Mouse (Mus musculus): Measurements from ENCODE around the gene Ltbp3.
A peak's percentile ranks its signal among the peaks of the same experiment; 100 is the strongest.
"Not testable (repeated sequence)": the region's sequence is repeated elsewhere in the genome, so short reads cannot be mapped to it uniquely, and the experiment has no call there.

Gene Ltbp3

DNA sequence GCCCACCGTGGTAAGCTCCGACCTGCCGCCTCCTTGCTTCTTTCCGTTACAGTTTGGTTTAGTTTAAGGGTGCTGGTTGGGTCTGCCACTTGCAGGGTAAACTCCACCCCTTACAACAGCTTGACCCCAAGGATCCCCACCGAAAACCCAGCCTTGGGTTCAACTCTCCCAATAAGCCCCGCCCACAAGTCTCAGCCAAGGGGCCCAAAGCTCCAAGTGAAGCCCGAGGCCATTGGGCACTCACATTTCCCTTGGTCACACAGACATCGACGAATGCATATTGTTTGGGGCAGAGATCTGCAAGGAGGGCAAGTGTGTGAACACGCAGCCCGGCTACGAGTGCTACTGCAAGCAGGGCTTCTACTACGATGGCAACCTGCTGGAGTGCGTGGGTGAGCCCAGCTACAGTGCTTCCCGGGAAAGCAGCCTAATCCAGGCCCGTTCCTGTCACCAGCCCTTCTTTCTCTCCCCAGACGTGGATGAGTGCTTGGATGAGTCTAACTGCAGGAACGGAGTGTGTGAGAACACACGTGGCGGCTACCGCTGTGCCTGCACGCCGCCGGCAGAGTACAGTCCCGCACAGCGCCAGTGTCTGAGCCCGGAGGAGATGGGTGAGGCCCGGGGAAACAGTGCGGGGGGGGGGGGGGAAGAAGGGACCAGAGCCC lies 15.7 kb downstream of the Ltbp3 start:
- no peak for DNase-seq

DNA sequence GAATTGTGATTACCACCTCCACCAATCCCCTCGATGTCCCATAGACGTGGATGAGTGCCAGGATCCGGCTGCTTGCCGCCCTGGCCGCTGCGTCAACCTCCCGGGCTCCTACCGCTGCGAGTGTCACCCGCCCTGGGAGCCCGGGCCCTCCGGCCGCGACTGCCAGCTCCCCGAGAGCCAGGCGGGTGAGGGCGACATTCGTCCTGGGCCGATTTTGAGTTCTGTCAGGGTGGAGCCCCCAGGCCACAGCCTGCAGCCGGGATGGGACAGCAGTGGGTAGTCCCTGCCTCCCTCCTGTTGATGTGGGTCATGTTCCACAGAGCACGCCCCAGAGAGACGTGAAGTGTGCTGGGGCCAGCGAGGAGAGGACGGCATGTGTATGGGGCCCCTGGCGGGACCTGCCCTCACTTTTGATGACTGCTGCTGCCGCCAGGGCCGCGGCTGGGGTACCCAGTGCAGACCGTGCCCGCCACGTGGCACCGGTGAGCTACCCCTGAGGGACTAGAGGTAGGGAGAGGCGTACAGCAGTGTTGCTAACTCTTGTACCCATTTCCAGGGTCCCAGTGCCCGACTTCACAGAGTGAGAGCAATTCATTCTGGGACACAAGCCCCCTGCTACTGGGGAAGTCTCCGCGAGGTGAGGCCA lies 16.4 kb downstream of the Ltbp3 start:
- DNase-seq = no peak

DNA sequence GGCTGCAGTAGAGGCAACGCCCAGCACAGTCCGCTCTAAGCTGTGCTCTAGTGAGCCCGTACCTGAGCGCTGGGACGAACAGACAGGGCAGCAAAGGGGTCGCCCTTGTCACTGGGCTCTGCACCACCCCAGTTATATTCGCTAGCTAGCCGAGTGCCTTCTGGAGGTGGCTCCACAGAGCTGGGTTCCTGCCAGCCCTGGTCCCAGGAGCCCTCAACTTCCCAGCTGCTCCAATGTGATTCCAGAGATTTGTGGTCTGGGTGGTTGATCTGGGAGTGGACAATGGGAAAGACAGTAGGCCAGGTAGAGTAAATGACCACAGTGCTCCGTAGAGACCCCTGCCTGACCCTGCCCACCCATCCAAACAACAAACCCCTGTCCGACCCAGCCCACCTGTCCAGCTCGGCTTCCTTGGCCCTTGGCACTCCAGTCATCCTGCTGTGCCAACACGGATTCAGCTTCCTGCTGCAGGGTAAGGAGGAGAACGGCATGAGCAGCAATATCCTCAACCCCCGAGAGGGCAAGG lies 18.2 kb downstream of the Ltbp3 start:
- DNase-seq = no peak

DNA sequence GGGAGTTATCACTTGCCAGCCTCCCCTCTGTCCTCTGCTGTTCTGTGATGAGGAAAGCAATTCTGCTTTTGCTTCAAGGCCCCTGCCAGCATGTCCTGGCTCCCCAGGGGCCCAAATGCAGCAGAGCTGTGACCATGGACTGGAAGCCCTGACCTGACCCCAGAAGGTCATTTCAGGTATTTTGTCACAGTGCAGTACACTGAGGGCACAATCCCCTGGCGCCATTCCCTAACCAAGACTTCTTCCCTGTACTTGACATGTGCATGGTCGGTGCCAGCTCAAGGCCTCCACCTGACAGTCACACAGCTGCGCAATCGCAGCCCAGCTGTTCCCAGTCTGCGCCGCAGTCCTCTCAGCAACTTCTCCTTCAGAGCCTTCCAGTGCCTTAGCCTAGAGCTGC lies 22.5 kb downstream of the Ltbp3 start:
- no peak for DNase-seq

DNA sequence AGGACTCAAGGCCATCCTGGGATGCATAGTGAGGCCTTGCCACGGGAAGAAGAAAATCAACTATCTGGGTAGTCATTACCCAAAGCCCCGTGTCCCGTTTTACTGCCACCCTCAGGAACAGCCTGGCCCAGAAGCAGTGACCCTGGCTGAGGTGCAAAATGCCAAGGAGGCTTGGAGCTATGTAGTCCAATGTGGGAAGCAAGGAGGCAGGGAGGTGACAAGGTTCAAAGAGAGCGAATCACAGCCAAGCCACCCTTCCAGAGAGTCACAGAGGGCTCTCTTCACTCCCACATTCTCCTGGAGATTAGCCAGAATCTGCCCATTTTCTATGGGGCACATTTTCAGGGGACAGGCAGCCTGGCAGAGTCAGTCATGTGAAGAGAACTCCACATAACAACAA lies 26.6 kb downstream of the Ltbp3 start:
- no peak for DNase-seq

DNA sequence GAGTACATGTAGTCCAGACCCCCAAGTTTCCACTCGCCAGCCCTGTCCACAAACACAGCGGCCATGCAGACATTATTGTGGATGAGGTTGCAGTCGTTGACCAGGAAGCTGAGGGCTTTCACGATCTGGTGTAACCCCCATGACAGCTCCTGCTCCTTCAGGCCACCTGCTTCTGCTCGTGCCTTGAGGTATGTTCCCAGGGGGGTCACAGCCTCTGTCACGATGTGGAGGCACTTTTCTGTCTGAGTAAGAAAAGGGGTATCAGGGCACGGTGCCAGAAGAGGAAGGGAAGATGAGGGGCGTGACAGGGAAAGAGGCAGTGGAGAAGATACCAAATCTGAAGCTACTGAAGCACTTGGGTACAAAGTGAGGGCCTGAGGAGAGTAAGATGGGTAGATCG lies 29.6 kb downstream of the Ltbp3 start:
- peak in 1 of 2 experiments; percentile 22 for DNase-seq

DNA sequence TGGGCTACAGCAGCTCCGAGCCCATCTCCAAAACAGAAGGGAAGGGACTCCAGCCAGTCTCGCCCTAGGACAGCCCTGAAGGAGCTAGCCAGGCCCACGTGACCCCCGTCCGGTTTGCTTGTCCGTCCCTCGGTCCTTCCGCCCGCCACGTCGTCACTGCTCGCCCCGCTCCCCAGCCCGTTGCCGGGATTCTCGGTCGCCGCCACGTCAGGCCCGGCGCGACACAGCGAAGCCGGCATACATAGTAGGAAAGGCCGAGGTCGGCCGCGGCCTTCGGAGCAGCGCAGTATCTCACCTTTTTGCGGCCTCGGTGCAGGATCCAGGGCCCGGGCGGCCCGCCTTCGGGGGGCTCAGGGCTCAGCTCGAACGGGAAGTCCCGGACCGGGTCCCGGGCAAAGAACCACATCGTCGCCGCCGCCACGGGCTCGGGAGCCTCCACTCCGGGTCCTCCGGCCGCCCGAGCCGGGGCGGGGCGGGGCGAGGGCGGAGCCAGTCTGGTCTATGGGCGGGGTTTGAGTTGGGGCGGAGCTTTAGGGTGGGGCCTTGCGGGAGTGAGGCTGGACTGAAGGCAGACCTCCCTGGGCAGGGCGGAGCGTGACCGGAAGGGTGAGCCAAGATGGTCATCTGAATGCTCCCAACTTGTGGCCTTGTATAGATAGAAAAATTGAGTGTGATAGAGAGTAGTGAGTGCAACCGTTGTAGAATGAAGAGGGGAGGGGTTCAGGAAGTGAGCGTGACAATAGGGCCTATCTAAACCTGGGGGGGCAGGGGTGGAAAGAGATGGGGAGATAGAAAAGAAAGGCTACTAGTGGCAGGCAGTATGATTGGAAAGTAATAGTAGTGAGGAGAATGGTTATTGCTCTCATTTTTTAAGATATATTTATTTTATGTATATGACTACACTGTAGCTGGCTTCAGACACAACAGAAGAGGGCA lies 30.5 kb downstream of the Ltbp3 start, which contains the start of gene Scyl1:
TSS of gene Scyl1 (minus strand) at position 495 of the 936 bp plus-strand sequence.
- DNase-seq = peak; percentile 91 to 97

DNA sequence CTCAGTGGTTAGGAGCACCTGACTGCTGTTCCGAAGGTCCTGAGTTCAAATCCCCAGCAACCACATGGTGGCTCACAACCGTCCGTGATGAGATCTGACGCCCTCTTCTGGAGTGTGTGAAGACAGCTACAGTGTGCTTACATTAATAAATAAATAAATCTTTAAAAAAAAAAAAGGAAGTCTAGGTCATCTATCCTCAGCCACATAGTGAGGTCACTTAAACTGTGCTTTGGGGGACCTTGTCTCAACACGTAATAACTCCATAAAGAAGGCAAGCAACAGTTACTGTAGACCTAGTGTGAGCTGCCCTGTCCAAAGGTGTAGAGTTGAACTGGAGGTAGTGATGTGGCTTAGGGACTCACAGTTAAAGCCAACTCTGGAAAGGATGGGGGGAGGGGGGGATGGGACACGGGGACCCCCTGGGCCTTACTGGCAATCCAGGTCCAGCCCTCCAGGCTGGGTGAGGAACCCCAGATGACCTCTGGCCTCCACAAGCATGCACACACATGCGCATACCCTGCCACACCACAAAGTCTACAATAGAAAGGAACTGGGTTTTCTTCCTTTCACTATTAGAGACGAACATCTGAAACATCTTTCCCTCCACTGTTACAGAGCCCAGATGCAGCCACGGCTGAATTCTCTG lies 36.8 kb downstream of the Ltbp3 start:
- DNase-seq = peak in 1 of 2 experiments; percentile 1

DNA sequence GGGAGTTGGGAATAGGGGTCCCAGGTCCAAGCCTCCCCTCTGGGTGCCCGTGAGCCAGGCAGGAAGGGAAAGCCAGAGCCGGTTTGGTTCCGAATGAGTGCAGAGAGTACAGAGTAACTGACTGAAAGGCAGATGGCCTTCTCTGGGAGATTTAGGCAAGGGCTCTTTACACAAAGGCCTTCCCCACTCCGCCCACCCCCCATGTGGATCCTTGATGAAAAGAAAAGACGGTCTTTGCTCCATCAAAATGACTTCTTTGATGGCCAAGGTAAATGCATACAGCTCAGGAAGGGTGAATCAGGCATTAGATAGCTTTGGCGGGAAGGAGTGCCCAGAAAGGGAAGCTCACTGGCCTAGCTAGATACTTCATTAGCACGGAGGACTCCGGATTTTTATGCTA lies 37.6 kb downstream of the Ltbp3 start:
- no peak for DNase-seq

DNA sequence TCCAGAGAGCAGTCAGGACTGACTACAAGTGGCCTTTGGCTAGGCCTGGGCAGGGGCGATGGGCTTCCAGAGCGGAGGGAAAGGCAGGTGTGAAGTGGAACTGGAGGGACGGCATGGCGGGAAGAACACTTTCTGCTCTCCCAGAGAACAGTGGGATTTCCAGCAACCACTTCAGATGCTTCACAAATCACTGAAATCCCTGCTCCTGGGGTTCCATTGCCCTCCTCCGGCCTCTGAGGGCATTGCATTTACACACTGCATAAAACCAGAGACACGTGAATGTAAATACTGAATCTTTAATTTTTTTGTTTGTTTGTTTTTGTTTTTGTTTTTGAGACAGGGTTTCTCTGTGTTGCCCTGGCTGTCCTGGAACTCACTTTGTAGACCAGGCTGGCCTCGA lies 39.5 kb downstream of the Ltbp3 start:
- no peak for DNase-seq

DNA sequence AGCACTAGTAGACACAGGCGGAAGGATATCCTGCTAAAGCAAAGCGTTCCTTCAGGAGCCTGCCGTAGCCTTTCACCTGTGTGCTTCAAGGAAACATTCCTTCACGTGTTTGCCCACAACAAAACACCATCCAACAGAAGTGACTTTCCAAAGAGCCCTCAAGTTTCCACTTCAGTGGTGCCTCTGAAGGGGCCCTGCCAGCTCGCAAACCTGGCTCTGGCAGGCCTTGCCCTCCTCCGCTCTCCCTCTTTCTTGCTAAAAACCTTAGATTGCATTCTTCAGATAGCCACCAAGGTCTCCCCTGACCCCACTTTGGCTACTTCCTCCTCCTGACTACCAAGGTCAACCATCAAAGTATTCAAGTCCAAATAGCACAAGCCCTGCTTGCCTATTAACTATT lies 40.8 kb downstream of the Ltbp3 start:
- no peak for DNase-seq

DNA sequence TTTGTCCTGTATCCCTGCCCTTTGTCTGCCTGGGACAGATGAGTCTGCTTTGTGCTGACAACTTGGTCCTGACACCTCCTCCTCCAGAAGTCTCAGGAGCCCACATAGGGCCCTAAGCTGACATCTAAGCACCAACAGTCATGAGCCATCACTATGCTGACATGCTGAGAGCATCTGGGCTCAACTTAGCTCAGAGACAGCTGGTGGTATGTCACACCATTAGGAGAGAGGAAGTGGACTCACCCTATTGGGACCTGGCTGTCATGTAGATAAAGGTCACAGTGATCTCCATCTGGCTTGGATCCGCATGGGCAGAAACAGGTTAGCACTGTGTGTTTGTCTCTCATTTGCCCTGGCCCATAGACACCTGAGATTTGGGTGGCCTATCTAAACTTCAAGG lies 41.4 kb downstream of the Ltbp3 start:
- DNase-seq = no peak

DNA sequence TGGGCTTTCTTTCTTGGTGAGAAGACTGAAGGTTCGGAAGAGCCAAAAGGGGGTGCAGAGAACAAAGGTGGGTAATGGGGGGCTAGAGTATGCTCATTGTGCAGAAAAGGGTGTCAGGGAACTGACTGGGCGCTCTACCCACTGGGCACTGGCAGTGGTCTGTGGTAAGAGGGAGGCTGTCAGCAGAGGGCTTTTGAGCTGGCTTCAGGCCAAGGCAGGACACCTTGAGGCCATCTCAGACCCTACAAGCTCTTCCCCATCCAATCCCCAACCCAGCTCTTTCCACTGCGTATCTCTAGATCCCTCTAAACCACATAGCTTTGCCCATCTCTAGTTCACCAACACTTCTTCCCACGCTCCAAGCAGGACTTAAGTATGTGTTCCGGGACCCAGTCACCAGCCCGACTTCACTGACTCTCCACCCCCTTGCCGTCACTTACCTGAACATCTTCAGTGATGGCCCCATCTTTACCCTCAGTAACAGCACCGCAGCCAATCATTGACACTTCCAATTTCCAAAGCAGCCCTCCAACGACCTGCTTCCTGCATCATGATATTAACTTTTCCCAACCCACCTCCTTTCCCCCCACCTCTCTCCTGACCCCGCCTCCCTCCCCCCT lies 44.4 kb downstream of the Ltbp3 start:
- DNase-seq = no peak

DNA sequence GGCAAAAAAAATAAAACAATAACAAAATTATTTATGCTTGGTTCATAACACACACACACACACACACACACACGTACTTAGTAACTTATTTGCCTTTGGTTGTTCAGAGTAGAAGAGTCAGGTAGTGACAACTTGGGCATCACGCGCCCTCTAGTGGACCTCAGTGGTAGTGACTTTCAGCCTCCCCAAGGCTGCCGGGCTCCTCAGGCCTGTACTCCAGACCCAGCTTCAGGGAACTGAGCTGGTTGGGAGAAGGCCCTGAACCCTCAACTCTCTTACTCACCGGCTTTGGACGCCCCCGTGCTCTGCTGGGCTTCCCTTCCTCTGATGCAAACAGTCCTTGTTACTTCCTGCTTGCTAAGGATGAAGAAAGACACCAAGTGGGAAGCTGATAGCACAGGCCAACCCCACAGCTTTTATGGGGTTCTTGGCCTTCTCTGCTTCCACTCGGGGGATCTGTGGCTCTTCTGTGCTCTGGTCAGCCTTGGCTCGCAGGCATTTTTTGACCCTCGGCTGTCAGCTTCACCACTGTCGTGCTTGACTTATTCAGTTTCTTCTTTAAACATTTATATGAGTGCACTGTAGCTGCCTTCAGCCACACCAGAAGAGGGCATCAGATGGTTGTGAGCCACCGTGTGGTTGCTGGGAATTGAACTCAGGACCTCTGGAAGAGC lies 45.9 kb downstream of the Ltbp3 start:
- peak; percentile 83 to 89 for DNase-seq

DNA sequence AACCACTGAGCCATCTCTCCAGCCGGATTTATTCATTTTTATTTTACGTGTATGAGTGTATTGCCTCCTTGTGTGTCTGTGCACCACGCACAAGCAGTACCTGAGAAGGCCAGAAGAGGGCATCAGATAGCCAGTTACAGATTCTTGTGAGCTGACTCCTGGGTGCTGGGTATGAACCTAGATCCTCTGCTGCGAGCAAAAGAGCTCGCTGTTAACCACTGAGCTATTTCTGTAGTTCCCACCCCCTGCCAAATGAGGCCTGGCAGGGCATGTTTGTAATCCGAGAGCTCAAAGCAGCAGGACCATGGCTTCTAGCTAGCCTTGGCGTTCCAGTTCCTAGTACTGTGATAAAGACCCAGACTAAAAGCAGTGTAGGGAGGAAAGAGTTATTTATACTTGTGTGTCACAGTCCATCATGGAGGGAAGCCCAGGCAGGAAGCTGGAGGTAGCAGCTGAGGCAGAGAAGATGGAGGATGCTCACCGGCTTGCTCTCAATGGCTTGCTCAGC lies 46.5 kb downstream of the Ltbp3 start:
- DNase-seq = peak; percentile 82 to 87

DNA sequence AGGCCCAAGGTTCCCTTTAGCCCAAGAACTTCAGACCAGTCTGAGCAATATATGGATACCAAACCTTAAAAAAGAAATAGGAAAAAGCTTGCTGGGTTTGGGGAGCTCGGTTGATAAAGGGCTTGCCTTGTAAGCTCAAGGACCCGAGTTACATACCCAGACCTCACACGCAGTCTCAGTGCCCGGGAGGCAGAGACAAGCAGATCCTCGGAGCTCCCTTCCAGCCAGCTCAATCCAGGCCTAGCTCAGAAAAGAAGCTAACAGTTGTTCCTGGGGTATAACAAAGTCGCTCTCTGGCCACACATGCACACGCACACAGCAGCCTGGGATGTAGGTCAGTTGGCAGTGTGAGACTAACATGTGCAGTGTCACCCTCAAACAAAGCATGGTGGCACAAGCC lies 47.2 kb downstream of the Ltbp3 start:
- DNase-seq = no peak

DNA sequence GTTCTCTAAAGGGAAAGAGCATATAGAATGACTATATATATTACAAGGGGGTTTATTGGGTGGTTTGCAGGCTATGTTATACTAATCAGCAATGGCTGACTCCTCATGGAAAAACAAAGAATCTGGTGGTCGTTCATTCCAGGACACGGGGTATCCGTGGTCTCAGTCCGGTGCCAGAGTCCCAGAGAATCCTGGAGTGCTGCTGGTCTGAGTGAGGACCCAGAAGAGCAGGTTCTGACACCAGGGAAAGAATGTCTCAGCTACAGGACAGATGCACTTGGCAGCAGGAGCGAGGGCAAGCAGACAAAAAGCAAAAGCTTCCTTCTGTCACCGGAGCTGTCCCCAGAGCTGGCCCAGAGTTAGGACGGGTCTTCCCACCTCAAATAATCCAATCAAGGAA lies 47.9 kb downstream of the Ltbp3 start:
- DNase-seq = no peak

DNA sequence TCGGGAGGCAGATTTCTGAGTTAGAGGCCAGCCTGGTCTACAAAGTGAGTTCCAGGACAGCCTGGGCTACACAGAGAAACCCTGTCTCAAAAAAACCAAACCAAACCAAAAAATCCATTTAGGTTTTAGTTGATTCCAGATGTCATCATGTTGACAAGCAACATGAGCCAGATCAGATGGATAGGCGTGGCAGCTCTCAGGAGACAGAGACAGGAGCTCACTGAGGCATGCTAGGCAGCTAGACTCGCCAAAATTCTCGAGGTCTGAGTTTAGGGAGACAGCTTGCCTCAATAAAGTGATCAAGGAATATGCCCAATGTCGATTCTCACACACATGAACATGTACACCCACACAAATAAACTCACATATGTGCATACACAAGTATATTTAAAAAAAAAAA lies 48.4 kb downstream of the Ltbp3 start:
- no peak for DNase-seq

DNA sequence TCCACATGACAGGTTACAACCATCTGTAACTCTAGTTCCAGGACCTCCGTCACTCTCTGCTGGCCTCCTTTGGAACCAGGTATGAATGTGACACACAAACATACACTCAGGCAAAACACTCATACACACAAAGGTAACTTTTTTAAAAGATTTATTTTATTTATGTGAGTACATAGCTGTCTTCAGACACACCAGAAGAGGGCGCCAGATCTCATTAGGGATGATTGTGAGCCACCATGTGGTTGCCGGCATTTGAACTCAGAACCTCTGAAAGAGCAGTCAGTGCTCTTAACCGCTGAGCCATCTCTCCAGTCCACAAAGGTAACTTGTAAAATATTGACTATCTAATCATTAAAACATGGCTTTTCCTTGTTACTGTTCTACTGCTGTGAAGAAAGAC lies 50.6 kb downstream of the Ltbp3 start:
- no peak for DNase-seq

DNA sequence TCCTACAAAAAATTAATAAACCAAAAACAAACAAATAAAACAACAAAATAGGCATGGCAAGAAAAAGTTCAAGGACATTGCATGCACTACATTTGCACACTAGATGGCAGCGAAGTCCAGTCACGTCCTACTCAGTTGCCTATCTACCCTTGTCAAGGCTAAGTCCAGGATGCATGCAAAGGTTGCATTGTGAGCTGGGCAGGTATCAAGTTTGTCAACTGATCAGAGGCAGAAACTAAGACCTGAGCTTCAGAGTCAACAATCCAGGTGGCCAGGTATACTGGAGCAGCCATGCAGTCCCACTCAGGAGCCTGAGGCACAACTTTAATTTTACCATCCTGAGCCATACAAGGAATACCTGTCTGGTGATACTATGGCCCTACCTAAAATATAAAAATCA lies 52.4 kb downstream of the Ltbp3 start:
- peak; percentile 56 to 60 for DNase-seq

DNA sequence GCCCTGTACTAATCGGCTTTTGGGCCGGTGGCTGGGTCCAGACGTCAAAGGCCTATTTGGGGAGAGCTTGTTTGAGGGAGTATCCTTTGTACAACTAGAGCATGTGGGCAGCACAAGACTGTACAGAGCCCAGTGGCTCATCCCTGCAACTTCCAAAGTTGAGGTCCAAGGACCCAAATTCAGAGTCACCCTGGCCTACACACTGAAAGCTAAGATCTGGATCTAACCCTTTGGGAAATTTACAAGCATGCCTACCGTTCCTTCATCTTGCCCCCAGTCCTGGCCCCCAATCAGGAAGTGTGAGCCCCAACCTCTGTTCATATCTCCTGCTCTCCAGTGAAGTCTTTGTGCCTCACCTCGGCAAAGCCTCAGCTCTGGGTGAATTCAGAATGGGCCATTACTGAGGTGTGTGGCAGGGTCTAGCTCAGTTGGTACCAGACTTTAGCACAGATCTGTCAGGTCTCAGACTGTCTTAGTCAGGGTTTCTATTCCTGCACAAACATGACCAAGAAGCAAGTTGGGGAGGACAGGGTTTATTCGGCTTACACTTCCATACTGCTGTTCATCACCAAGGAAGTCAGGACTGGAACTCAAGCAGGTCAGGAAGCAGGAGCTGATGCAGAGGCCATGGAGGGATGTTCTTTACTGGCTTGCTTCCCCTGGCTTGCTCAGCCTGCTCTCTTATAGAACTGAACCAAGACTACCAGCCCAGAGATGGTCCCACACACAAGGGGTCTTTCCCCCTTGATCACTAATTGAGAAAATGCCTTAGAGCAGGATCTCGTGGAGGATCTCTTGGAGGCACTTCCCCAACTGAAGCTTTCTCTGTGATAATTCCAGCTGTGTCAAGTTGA lies 53.4 kb downstream of the Ltbp3 start:
- DNase-seq = not testable (repeated sequence)
